Mouse (Mus musculus) adrenal gland, postnatal 25 days (tissue): ENCODE results near the gene 5330417C22Rik. TPM values are rescaled to one million over a fixed set of nuclear protein-coding genes. Genes with fewer than 3 reads are reported as not detected.
"Not testable (repeated sequence)": the region's sequence is repeated elsewhere in the genome, so short reads cannot be mapped to it uniquely, and the experiment has no call there.

Experiments
- DNase-seq: peaks from one replicate; pipeline ENCODE4 v3.0.0; 2021; ENCODE audit warnings: mixed read lengths
- long read RNA-seq: library from polyadenylated mRNA; stranded (forward); transcript quantifications from one replicate; pipeline ENCODE4 v2.0.0, GENCODE M21; 2021
- total RNA-seq: library from RNA; stranded (reverse); gene quantifications from 2 replicates; pipeline ENCODE4 v1.2.3, GENCODE M21; 2021

Gene 5330417C22Rik
- total RNA-seq = 7.5 and 9.4 TPM in 2 replicates
- long read RNA-seq, full-length matches to known transcripts = 2 of 2 reads
- long read RNA-seq, partial matches to known transcripts = 0 of 2 reads
- long read RNA-seq, other reads (novel, unspliced or antisense) = 0 of 2 reads

DNA sequence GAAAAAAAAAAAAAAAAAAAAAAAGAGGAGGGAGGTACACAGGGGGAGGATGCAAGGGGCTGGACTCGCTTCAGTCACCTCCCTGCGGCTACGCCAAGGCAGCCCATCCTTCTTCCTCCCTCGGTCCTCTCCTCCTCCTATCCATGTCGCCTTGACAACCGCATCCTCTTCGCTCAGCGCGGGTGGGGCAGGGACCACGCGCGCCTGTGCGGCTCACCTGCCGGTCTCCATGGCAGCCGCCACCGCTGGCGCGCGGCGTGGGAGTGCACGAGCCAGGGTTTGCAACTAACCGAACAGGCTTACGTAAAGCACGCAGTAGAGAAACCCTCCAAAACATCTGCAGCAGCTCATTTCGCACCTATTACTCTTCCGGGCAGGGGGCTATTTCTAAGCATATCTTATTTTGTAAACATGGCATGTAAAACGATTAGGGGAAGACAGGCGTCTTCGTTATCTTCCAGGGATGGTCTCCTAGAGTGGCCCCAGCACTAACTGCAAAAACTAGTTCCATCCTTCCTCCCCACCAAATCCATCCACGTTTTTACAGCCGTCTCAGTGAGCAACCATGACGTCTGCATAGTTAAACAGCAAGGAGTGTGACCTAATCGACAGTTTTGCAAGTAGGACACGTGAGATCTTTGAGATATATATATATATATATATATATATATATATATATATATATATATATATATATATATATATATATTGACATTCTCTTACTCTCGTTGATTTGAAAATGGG, at the start of gene 5330417C22Rik:
TSS of gene 5330417C22Rik (minus strand) at position 20 of the 744 bp plus-strand sequence.
- DNase-seq = peak; percentile 36

DNA sequence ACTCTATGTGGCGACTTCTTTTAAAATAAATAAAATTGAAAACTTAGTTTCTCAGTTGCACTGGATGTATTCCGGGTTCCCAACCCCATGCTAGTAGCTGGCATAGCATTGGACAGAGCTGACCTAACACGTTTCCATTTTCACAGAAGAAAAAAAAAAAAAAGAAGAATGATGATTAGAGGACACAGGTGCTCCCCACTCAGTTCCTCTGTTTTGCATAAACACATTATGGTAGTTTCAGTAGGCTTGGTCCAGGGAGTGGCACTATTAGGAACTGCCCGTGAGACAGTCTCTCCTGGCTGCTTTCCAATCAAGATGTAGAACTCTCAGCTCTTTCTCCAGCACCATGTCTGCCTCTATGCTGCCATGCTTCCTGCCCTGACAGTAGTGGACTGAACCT, 48.2 kb upstream of the 5330417C22Rik start:
- DNase-seq = no peak

DNA sequence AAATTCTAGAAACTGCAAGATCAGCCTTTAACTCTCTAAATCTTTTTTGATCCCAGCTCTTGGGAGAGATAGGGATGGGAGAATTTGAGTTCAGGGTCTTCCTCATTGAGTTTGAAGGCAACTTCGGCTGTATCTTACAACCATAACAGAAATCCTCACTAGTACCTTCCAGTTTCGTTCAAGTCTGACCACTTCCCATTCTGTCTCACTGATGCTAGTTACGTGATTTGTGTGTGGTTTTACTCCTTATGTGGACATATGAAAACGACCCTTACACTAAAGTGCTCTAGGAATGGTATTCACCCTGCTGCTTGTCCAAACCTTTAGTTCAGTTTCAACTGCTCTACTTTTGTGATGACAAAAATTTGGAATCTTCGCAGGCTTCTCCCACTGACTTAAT, 37.7 kb upstream of the 5330417C22Rik start:
- DNase-seq = no peak

DNA sequence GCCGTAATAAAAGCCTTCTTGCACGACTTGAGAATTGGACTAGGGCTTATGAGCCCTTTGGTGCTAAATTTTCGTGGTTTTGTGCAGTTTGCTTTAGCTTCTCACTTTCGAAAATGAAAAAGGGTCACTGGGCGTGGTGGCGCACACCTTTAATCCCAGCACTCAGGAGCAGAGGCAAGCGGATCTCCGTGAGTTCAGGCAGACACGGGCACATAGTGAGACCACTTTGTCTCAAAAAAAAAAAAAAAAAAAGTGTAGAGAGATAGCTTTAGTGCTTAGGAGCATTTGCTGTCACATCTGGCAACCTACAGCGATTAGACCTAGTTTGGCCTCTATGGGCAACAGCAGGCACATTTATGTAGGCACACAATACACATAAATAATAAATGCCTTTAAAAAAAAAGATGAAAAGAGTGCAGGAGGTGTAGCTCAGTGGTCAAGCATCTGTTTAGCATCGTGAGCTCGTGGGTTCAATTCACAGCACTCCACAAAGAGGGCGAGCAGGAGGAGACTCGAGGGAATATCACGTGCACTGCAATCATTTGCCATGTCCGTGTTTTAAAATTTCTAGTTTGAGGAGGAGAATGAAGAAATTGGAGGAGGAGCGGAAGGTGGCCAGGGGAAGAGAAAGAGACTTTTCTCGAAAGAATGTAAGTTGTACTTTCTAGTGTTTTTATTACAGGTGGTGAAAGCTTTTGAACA, 36.1 kb upstream of the 5330417C22Rik start:
- no peak for DNase-seq

DNA sequence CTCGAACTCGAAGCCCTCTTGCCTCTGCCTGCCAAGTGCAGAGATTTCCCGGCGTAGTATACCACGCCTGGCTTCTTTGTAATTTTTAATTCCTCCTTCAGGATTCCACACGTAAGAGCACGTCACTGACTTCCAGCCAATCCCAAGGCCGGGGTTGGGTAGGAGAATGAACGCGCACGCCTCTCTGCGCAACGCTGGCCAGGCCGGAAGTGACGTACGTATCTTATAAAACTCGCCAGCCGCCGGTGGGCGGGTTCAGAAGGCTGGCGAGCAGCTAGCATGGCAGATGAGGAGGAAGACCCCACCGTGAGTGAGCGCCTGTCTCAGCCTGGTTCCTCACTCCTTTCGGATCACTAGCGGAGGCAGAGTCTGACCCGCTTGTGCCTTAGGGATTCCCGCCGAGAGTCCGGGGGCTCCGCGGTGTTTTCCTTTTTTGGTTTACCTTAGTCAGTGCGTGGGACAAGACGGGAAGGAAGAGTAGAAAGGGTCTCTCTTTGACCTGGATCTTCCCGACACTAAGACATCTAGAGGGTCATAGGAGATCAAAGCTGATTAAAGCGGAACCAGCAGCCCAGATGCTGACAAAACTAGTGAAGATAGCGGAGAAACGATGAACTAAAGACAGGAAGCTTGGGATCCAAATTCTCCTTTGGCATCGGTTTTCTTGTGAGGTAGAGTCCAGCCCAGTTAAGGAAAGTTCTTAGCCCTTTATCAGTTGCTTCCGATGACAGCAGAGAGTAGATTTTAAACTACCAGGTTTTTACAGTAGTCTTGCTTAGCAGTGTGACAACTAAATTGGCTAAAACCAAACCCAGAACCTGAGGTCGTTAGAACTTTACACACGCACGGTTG, 35.3 kb upstream of the 5330417C22Rik start, which contains the start of gene Taf13:
TSS of gene Taf13 (plus strand) at position 256 of the 852 bp plus-strand sequence.
- peak; percentile 96 for DNase-seq

DNA sequence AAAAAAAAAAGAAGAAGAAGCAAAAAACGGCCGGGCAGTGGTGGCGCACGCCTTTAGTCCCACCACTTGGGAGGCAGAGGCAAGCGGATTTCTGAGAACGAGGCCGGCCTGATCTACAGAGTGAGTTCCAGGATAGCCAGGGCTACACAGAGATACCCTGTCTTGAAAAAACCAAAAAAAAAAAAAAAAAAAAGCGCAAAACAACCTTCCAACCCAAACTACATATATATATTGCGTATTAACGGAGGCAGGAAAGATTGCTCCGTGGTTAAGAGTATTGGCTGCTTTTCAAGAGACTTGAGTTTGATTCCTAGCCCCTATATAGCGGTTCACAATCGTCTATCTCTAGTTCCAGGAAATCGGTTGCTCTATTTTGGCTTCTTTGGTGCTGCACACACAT, 34.5 kb upstream of the 5330417C22Rik start:
- DNase-seq = no peak

DNA sequence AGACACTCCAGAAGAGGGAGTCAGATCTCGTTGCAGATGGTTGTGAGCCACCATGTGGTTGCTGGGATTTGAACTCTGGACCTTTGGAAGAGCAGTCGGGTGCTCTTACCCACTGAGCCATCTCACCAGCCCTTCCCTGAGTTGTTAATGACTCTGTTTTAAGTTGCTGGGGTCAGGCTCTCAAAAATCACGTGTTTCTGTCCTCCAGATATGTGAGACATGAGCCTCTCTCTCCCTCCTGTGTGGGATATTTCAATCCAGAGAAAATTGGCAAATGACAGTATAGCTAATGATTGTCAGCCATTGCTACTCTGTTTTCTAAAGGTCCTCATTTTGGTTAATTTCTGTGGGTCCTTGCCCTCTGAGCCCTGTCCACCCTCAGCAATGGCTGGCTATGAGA, 33.3 kb upstream of the 5330417C22Rik start:
- not testable (repeated sequence) for DNase-seq

DNA sequence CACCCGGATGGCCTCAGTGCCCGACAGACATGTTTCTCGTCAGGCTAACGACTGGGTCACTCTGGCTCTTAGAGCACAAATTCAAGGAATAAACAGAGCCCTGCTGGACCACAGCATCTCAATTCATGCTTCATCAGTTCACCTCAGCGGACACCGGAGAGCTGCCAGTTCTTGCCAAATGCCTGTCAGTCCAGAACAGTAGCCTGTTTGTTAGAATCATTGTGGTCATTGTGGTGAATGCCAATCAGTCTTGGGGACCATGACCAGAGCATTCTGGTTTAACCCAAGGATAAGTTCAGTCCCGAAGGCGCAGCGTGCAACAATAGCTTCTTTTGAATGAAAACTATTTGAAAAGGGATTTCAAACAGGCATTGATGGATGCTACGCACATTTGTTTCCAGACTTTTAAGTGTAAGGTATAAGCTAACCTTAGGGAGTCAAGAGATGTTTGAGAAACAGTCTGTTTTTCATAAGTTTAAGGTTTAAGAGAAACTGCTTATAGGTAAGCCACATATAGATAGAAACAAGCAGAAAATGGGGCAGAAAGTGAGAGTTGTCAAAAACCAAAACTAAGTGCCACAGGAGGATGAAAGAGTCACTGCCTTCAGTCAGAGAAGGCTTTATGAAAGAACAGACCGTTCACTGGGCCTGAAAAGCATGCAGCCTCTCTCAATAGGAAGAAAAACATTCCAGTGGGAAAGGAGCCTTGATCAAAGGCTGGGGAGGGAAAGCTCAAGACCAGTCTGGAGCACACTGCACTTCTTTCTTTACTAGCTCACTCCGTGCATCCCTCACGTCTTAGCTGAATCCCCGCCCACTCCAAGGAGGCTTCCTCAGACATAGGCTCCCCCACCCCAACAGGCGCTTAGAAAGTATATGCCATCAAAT, 31.9 kb upstream of the 5330417C22Rik start:
- DNase-seq = no peak

DNA sequence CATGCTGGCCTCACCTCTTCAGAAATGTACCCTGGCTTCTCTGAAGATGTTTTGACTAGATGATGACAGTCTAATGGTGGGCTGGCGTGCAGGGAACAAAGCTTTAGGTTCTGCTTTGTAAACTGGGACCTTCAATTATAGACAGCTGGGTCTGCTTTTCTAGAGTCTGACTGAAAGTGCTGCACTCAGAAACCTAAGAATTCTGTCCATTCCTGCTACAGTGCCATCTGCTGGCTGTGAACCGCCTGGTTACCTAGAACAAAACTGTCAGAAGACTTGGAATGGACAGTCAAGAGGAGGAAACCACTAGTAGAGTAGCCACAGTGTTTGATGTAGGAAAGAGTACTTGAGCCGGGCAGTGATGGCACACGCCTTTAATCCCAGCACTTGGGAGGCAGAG, 27.0 kb upstream of the 5330417C22Rik start:
- DNase-seq = peak; percentile 77

DNA sequence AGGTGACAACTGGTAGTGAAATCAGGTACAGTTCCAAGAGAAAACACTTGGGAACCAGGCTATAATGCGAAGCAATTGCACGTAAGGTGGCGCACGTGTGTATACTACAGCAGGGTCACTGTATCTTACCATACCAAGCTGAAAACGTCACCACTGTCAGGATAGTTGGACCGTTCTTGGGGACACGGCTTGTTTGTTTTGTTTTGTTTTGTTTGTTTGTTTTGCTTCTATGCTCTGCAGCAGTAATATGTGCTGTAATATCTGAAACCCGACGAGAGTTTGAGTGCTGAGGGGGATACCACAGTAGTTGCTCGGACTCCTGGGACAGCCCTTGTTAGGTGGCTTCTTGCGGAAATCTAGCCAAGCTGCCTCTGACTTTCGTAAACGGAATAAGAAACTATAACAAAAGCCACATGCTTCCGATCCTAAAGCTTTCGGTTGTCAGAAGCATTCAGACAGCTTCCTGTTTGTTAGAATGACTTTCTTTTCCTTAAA, 26.5 kb upstream of the 5330417C22Rik start:
- no peak for DNase-seq

DNA sequence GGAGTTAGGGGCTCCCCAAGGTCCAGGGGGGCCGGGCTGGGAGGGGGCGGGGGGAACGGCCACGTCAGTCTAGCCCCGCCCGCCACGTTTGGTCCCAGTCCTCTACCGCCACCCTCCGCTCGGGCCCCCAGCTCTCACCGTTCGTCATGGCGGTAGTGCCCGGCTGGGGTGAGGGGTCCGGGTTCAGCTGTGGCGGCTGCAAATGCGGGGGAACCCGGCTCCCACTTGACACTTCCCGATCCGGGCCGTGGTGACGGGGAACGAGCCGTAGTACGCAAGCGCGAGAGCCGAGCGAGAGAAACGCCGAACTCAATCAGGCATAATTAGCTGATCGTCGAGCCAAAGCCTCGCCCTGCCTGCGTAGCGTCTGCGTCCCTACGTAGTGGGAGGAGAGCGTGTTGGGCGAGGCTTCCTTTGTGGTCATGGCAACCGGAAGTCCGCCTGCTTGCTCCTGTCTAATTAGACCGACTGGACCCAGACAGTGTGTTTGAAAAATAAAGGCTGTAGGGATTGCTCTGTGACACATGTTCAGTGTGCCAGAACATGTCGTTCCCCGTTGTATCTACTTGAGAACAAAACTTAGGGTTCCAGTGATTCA, 25.9 kb upstream of the 5330417C22Rik start, which contains the start of gene Tmem167b:
TSS of gene Tmem167b (minus strand) at position 334 of the 598 bp plus-strand sequence.
- DNase-seq = peak; percentile 91

DNA sequence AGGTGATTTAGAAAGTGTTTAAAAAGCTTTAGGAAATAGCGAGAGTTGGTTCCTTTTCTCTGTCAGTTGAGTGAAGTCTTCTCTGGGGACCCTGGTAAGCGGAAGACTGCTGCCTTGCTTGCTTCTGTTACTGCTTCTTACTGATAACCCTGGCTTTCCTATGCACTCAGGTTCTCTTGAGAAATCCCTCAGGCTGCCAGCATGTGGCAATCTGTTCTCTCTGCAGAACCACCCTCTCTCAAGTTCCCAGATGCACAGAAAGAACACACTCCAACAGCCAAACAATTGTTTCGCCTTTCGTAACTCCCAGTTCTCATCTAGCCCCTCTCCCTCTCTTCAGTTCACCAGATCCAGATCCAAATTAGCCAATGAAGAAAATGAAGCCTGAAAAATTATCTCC, 21.6 kb upstream of the 5330417C22Rik start:
- no peak for DNase-seq

DNA sequence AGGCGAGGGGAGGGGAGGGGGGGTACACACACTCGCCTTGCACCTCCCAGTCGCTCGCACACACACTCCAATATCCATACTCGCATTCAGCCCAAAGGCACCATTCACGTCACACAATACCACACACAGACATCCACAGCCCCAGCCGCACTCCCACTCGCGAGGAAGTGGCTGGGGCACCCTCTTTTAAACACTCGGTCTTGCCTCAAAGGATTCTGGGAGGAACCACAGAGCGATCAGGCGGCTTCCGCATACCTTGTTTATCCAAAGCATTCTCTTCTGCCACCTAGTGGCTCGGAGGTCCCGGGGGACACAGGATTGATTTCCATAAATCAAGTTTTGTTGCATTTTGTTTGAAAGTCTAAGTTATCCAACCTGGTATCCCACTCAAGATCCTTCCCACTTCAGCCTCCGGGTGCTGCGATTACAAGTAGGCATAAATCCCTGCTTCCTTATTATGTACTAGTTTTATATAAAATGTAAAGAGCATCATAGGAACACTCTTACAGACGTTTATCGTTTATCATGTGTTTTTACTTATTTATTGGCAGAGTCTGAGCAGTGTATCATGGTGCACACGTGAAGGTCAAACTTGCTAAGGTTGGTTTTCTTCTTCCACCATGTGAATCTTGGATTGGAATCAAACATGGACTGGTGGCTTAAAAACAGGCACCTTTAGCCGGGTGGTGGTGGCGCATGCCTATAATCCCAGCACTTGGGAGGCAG, 18.4 kb upstream of the 5330417C22Rik start:
- peak; percentile 89 for DNase-seq

DNA sequence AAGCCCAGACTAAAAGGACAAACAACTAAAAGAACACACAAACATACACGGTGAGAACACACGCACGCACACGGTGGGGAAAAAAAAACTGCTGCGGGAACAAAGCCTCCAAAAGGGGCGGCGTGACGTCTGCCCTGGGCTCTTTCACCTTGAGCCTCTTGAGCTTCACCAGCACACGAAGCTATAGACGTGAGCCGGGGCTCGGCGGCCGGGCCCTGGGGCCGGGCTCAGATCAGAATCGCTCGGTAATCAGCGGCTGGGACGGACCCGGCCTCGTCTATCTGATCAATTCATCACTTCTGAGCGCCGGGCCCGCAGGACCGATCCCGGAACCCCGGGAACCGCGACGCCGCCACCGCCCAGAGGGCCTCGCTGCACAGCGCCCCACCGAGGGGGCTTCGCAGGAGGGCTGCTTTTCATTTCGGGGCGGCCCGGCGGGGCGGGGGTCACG, 17.8 kb upstream of the 5330417C22Rik start:
- peak; percentile 48 for DNase-seq

DNA sequence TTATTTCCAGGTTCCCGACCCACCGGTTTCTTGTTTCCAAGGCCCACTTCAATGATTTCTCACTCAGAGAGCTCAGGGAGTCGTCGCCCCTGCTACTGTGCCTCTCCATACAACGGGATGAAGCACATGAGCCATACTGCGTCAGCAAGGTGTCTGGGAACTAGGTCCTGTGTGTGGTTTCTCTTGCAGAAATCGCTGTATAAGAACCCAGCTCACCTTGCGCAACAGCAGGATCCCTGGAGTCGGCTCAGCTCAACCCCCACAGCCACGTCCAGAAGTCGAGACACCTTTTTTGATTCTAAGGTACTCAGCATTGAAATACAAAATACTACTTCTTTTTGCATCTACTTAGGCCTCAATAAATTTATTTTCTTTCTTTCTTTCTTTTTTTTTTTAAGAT, 6.0 kb upstream of the 5330417C22Rik start:
- no peak for DNase-seq

DNA sequence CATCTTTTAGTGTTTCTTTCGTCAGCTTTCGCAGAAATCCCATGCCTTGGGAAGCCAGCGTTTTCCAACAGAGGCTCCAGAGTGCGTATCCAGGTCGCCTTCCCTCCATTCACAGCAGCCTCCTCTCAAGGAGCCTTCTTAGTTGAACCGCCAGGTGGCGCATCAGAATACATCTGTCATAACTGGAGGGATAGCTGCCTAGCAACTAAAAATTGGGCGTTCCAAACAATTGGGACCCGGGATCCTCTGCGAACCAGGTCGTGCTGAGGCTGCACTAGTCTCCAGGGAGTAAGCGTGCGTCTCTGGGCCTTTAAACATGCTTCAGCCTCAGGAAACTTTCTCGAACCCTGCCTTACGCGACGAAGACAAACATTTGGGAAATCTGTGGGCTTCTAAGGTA, 967 bp upstream of the 5330417C22Rik start:
- peak; percentile 81 for DNase-seq

DNA sequence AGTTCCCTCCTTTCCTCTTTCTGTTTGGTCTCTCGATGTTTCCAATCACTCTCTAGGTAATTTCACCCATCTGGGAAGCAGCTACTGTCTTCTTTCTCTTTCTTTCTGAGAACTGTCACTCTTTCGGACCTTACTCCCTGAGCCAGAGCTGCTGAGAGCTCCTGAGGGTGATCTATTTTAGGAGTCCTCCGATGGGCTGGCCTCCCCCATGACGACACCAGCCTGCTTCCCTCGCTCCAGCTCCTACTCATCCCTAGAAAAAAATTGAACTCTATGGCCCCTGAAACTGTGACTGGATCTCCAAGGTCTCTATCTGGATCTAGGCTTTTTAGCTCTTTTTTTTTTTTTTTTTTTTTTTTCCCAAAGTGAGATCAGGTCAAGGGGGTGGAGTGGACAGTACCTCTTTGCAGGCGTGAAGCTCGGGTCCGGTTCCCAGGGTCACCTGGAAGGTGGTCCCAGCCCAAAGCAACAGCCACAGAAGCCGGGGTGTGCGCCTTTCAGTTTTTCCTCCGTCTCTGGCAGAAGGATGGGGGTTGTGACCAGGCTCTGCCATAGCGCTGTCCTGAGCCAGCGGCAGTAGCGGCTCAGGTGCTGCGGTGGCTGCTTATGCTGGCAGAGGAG, 330 bp downstream of the 5330417C22Rik start:
- DNase-seq = no peak

DNA sequence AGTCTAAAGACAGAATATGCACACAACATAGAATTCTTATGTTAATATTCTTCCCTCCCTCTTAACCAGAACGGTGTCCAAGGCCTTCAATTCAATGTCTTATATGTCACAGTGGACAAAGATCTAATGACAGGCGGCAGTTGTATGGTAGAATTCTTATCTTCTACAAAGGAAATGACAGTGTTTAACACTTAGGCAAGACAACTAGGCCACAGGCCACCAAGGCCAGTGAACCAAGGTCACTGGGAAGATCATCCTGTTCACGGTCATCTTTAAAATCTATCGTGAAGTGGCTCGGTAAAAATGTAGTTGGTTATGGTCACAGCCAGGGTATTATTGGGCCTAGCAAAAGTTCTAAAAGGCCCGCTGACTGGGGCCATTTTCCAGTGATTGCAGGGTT, 2.4 kb downstream of the 5330417C22Rik start, which contains the start of gene 1700013F07Rik:
TSS of gene 1700013F07Rik (plus strand) at position 200 of the 400 bp plus-strand sequence.
- DNase-seq = no peak
